Mouse (Mus musculus) E14TG2a.4 (cell line): ENCODE data around the gene Hoxc6.

Source experiments
- H3K27me3 ChIP-seq: 2 replicates; pipeline ENCODE4 v1.6.1; 2014; ENCODE audit warnings: low read length, control low read depth; ENCODE audit not compliant: insufficient read depth
- H3K36me3 ChIP-seq: 2 replicates; pipeline ENCODE4 v1.6.1; 2014; ENCODE audit warnings: low read length, control low read depth; ENCODE audit not compliant: insufficient read depth
- H3K4me1 ChIP-seq: replicated peaks from 2 replicates; pipeline ENCODE4 v1.6.1; 2014; ENCODE audit warnings: low read depth, low read length, control low read depth
- H3K4me3 ChIP-seq: replicated peaks from 2 replicates; pipeline ENCODE4 v1.5.1; 2014; ENCODE audit warnings: mild to moderate bottlenecking, low read length
- H3K9me3 ChIP-seq: 2 replicates; pipeline ENCODE4 v1.6.1; 2014; ENCODE audit warnings: low read length, control low read depth
- CTCF ChIP-seq: conservative IDR thresholded peaks from 2 replicates; pipeline ENCODE4 v1.5.1; 2014; ENCODE audit warnings: low read length
- NANOG ChIP-seq: IDR thresholded peaks from 2 replicates; pipeline ENCODE4 v1.6.1; 2014; ENCODE audit warnings: borderline replicate concordance, low read length, mixed read lengths
- POU5F1 ChIP-seq: IDR thresholded peaks from 2 replicates; pipeline ENCODE4 v1.6.1; 2014; ENCODE audit warnings: low read length, borderline replicate concordance

Hoxc6 gene

GRCm38 (mm10) chr15:103013238-103013984, 15.4 kb downstream of the Hoxc6 start:
- H3K27me3 ChIP-seq: peaks cover 99% of the 10 kb centered on the region
- peaks cover 49% of the 10 kb centered on the region for H3K4me1 ChIP-seq
- TF ChIP-seq CTCF (peak; percentile 49), NANOG (no peak)
- peak overlapping the region; percentile 70 for H3K4me3 ChIP-seq
- no peaks in the 10 kb centered on the region for H3K36me3 ChIP-seq
- H3K9me3 ChIP-seq: no peaks in the 10 kb centered on the region

GRCm38 (mm10) chr15:103014166-103015008, 16.3 kb downstream of the Hoxc6 start:
- Histone ChIP-seq H3K4me1 (peaks cover 49% of the 10 kb centered on the region), H3K36me3 (no peaks in the 10 kb centered on the region), H3K9me3 (no peaks in the 10 kb centered on the region), H3K27me3 (peaks cover 99% of the 10 kb centered on the region), H3K4me3 (peak overlapping the region; percentile 70)
- TF ChIP-seq POU5F1: no peak
- no peak for TF ChIP-seq NANOG
- no peak for TF ChIP-seq CTCF

GRCm38 (mm10) chr15:103015009-103015399, 16.9 kb downstream of the Hoxc6 start:
- H3K4me3 ChIP-seq: peak overlapping the region; percentile 46
- no peaks in the 10 kb centered on the region for H3K9me3 ChIP-seq
- TF ChIP-seq NANOG: no peak
- no peak for TF ChIP-seq CTCF
- TF ChIP-seq POU5F1: no peak
- H3K27me3 ChIP-seq: peaks cover 99% of the 10 kb centered on the region
- no peaks in the 10 kb centered on the region for H3K36me3 ChIP-seq
- peaks cover 42% of the 10 kb centered on the region for H3K4me1 ChIP-seq

- Histone ChIP-seq H3K4me3 (peak overlapping the region; percentile 46), H3K4me1 (peaks cover 37% of the 10 kb centered on the region), H3K27me3 (peaks cover 99% of the 10 kb centered on the region), H3K36me3 (no peaks in the 10 kb centered on the region), H3K9me3 (no peaks in the 10 kb centered on the region)
- TF ChIP-seq POU5F1 (peak; percentile 84; the same call in 1 of the 2 replicates), CTCF (no peak), NANOG (no peak)
Measured at GRCm38 (mm10) chr15:103015406-103016166, 17.5 kb downstream of the Hoxc6 start.

- no peaks in the 10 kb centered on the region for H3K36me3 ChIP-seq
- peaks cover 98% of the 10 kb centered on the region for H3K27me3 ChIP-seq
- no peak within 1 kb of the TSS for H3K4me3 ChIP-seq
- peaks cover 24% of the 10 kb centered on the region for H3K4me1 ChIP-seq
- peaks cover 9% of the 10 kb centered on the region for H3K9me3 ChIP-seq
- TF ChIP-seq POU5F1 (no peak), NANOG (no peak), CTCF (no peak)
Measured at GRCm38 (mm10) chr15:103018636-103019035, 20.6 kb downstream of the Hoxc6 start, which contains the start of gene Hoxc4. Gene Hoxc4 (plus strand): TSS chr15:103018934.

- Histone ChIP-seq H3K9me3 (peaks cover 9% of the 10 kb centered on the region), H3K4me1 (peaks cover 4% of the 10 kb centered on the region), H3K36me3 (no peaks in the 10 kb centered on the region), H3K27me3 (peaks cover 97% of the 10 kb centered on the region), H3K4me3 (no peak overlapping the region)
- TF ChIP-seq POU5F1: no peak
- TF ChIP-seq CTCF: no peak
- TF ChIP-seq NANOG: no peak
Measured at GRCm38 (mm10) chr15:103020899-103021418, 22.9 kb downstream of the Hoxc6 start.

GRCm38 (mm10) chr15:103021544-103021943, 23.5 kb downstream of the Hoxc6 start:
- Histone ChIP-seq H3K9me3 (peaks cover 9% of the 10 kb centered on the region), H3K27me3 (peaks cover 97% of the 10 kb centered on the region), H3K4me3 (no peak overlapping the region), H3K4me1 (peaks cover 7% of the 10 kb centered on the region), H3K36me3 (no peaks in the 10 kb centered on the region)
- TF ChIP-seq NANOG: no peak
- TF ChIP-seq POU5F1: no peak
- no peak for TF ChIP-seq CTCF
